Comparison of ENCODE assay signal across 9 mouse cellular contexts in genomic region chr17:6745975-6746374, GRCm38 (mm10). TPM values are rescaled to one million over a fixed set of nuclear protein-coding genes. Genes with fewer than 3 reads are reported as not detected.
A peak's percentile ranks its signal among the peaks of the same experiment; 100 is the strongest.
DNase-seq lines count a peak whose midpoint lies in the region; ATAC-seq and TF ChIP-seq lines count a peak whose summit lies in the region.
"Had no signal": no experiment of that assay in that cellular context is flagged by ENCODE, and none has a peak within 500 bp of the region (broad histone marks: within the 10 kb centered on the region; RNA-seq: fewer than 3 reads in every experiment).

No protein-coding gene starts in this region.

- H3K27me3 ChIP-seq in spleen, adult 2 months (ENCODE audit: control insufficient read depth, insufficient read depth, low read length): no peaks in the 10 kb centered on the region
- H3K27me3 ChIP-seq in hindbrain, embryonic 13.5 days: no peaks in the 10 kb centered on the region
- H3K27me3 ChIP-seq: embryonic facial prominence, embryonic 12.5 days had no signal

- intact Hi-C loops in gastrocnemius, adult 2 months (cut with DNase I): no loop called here

- TF ChIP-seq POLR2A in spleen, adult 2 months (IDR thresholded peaks at IDR 0.05; ENCODE audit: low read depth, low read length): no peak

- no peak for TF ChIP-seq CTCF in spleen, adult 2 months (IDR thresholded peaks at IDR 0.05; ENCODE audit: extremely low read depth, insufficient read depth, insufficient read length, insufficient replicate concordance)
- TF ChIP-seq CTCF in gastrocnemius, adult 2 months (IDR thresholded peaks at IDR 0.05): no peak

- H3K9me3 ChIP-seq in hindbrain, embryonic 13.5 days: no peaks in the 10 kb centered on the region
- H3K9me3 ChIP-seq: embryonic facial prominence, embryonic 12.5 days had no signal

- H3K4me1 ChIP-seq in spleen, adult 2 months (ENCODE audit: control insufficient read depth, insufficient read depth, insufficient read length): peaks cover 24% of the 10 kb centered on the region; the same call in 1 of the 2 replicates
- H3K4me1 ChIP-seq in hindbrain, embryonic 13.5 days (replicated peaks): peaks cover 72% of the 10 kb centered on the region

- 0 out of 2 replicates have a peak overlapping the region, but pooled peaks have one; percentile 19 for H3K9ac ChIP-seq in hindbrain, embryonic 13.5 days
- H3K9ac ChIP-seq: embryonic facial prominence, embryonic 12.5 days had no signal

- peak overlapping the region; percentile 20 for H3K4me2 ChIP-seq in hindbrain, embryonic 13.5 days
- H3K4me2 ChIP-seq: embryonic facial prominence, embryonic 12.5 days had no signal

- peak overlapping the region; percentile 20; the same call in 1 of the 2 replicates for H3K27ac ChIP-seq in spleen, adult 2 months (ENCODE audit: insufficient read depth, low read length)
- H3K27ac ChIP-seq in hindbrain, embryonic 13.5 days: peak overlapping the region; percentile 81
- H3K27ac ChIP-seq in gastrocnemius, adult 2 months: no peak overlapping the region

- peak; percentile 88 for ATAC-seq in hindbrain, embryonic 13.5 days (ENCODE audit: low FRiP score)

- peaks cover 65% of the 10 kb centered on the region for H3K36me3 ChIP-seq in spleen, adult 2 months (ENCODE audit: control insufficient read depth, insufficient read depth, low read length)
- no peaks in the 10 kb centered on the region for H3K36me3 ChIP-seq in hindbrain, embryonic 13.5 days

- H3K4me3 ChIP-seq in spleen, adult 2 months (ENCODE audit: extremely low read depth, insufficient read depth, insufficient read length): no peak overlapping the region
- H3K4me3 ChIP-seq in hindbrain, embryonic 13.5 days: no peak overlapping the region
- no peak overlapping the region for H3K4me3 ChIP-seq in gastrocnemius, adult 2 months
- H3K4me3 ChIP-seq: embryonic facial prominence, embryonic 12.5 days had no signal

- 68% methylated on average over 9 of the region's 9 CpGs for WGBS in spleen, adult 2 months
- WGBS in hindbrain, embryonic 13.5 days: 23% methylated on average over 9 of the region's 9 CpGs

- DNase-seq in spleen, adult 2 months (ENCODE audit: low read depth in 1 of 2, low spot score in 2 of 2): no peak
- DNase-seq in spleen, postnatal 14 days (ENCODE audit: low spot score in 2 of 2): no peak
- DNase-seq in lung, postnatal 36 days: peak; percentile 82
- peak; percentile 6 for DNase-seq in telencephalon, adult 2 months (ENCODE audit: low read depth, low spot score)
- no peak for DNase-seq in gastrocnemius, adult 2 months
- no peak for DNase-seq in natural killer cell, adult 2 months (ENCODE audit: low spot score in 2 of 2)
- DNase-seq in testis, postnatal 10 days (ENCODE audit: low spot score): no peak

RNA-seq across cellular contexts. Expression of gene Ezr, which starts 36.6 kb away (rescaled TPM):
- polyA plus RNA-seq in spleen, adult 2 months (2012; rRNA removed): 63.0 and 73.5 TPM in 2 replicates
- 53.9 and 94.4 TPM in 2 replicates for polyA plus RNA-seq in hindbrain, embryonic 13.5 days (2015; fragmentation: Nextera tagmentation; extraction: Ambion mirVana)
- 1 to 10 TPM; 1.5 to 1.9 TPM for total RNA-seq in gastrocnemius, adult 2 months (2021)

Comparison
In these comparisons a context has a peak if more than half of its experiments do, and no peak if none do; other contexts are left out.
1. DNase-seq: peak in lung, postnatal 36 days (single experiment) and telencephalon, adult 2 months (single experiment); none in spleen, adult 2 months (0 of 2), spleen, postnatal 14 days (0 of 2), gastrocnemius, adult 2 months (single experiment), natural killer cell, adult 2 months (0 of 2) and testis, postnatal 10 days (single experiment).